Mouse (Mus musculus) cortical plate, adult 2 months (tissue): Measurements from ENCODE around the gene Sdad1.

Experiments used
- CTCF ChIP-seq: fragments of 200-500 bp; IDR thresholded peaks from 2 replicates; pipeline ENCODE4 v1.5.1; 2011; ENCODE audit warnings: mild to moderate bottlenecking, control low read depth, low read length; ENCODE audit not compliant: insufficient read depth; ENCODE audit errors: extremely low read depth
- POLR2A ChIP-seq: fragments of 200-500 bp; IDR thresholded peaks from 2 replicates; pipeline ENCODE4 v1.6.1; 2011; ENCODE audit warnings: mild to moderate bottlenecking, low read length, control low read depth; ENCODE audit not compliant: insufficient read depth; ENCODE audit errors: extremely low read depth

DNA sequence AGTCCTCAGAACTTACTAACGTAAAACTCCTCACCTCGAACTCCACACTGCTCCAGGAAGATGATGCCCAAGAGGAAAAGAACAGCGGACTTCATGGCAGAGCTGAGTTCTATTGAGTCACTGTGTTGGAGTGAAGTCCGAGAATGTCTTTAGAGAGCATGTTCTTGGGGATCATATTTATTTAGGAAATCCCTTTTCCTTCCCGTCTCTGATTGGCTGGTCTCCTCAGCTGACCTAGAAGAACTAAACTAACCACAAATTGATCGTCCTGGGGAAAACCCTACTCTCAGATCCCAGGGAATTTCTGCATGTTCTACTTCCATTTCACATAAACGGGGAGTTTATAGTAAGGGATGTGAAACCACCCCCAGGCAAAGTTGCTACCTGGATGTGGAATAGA lies 17.6 kb upstream of the Sdad1 start, which contains the start of gene Cxcl9:
- no peak for TF ChIP-seq POLR2A
- no peak for TF ChIP-seq CTCF
